Mouse (Mus musculus) embryonic fibroblast, embryonic 13.5 days (primary cell): ENCODE data around the gene Ndufs5.

Source experiments
- CTCF ChIP-seq: IDR thresholded peaks from 2 replicates; pipeline ENCODE4 v1.5.1; 2011; ENCODE audit warnings: mild to moderate bottlenecking, control low read depth, low read length, moderate library complexity, borderline replicate concordance; ENCODE audit not compliant: insufficient read depth
- POLR2A ChIP-seq: IDR thresholded peaks from 2 replicates; pipeline ENCODE4 v1.6.1; 2011; ENCODE audit warnings: low read depth, mild to moderate bottlenecking, control low read depth, low read length, moderate library complexity

DNA sequence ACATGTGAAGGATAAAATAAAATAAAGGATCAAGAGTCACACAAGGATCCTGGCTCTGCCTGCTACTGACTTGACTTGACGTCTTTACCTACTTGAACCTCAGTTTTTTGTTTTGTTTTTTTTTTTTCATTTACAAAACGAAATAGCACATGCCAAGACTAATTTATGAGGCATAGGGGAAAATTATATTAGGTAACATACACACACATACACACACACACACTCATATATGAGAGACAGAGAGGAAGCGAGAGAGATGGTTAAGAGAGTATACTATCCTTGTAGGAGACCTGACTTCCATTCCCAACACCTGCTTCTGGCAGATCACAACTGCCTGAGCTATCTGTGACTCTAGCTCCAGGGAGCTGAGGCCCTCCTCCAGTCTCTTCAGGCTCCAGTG lies 33.7 kb downstream of the Ndufs5 start, which contains the start of gene Macf1:
- TF ChIP-seq CTCF: no peak
- no peak for TF ChIP-seq POLR2A
